Mouse (Mus musculus) limb, embryonic 11.5 days (tissue): ENCODE measurements around the gene Nsmf. TPM values are rescaled to one million over a fixed set of nuclear protein-coding genes. Genes with fewer than 3 reads are reported as not detected.

Experiments used
- ATAC-seq: fragments of 200-750 bp; cut with Nextera tagmentation; 2 replicates; pipeline ENCODE4 v1.8.0; 2017; ENCODE audit warnings: low read depth; ENCODE audit not compliant: insufficient number of reproducible peaks, low FRiP score, low TSS enrichment
- DNase-seq: peaks from one replicate; pipeline ENCODE4 v3.0.0-alpha.2; 2015; ENCODE audit warnings: low spot score
- H3K27ac ChIP-seq: fragments of 300-500 bp; sonication (generic); replicated peaks from 2 replicates; pipeline ENCODE4 v1.5.1; 2014; ENCODE audit warnings: low read depth, mild to moderate bottlenecking, low read length
- H3K27me3 ChIP-seq: fragments of 300-500 bp; sonication (generic); 2 replicates; pipeline ENCODE4 v1.6.1; 2014; ENCODE audit warnings: mild to moderate bottlenecking, low read length, mixed read lengths; ENCODE audit not compliant: control insufficient read depth, insufficient read depth
- H3K36me3 ChIP-seq: fragments of 300-500 bp; sonication (generic); 2 replicates; pipeline ENCODE4 v1.6.1; 2014; ENCODE audit warnings: mild to moderate bottlenecking, low read length, moderate library complexity, mixed read lengths; ENCODE audit not compliant: control insufficient read depth, insufficient read depth
- H3K4me1 ChIP-seq: fragments of 300-500 bp; sonication (generic); 2 replicates; pipeline ENCODE4 v1.6.1; 2014; ENCODE audit warnings: low read length, mixed read lengths; ENCODE audit not compliant: control insufficient read depth, insufficient read depth
- H3K4me2 ChIP-seq: fragments of 300-500 bp; sonication (generic); 2 replicates; pipeline ENCODE4 v1.6.1; 2014; ENCODE audit warnings: low read depth, mild to moderate bottlenecking, moderate library complexity; ENCODE audit not compliant: severe bottlenecking
- H3K4me3 ChIP-seq: fragments of 300-500 bp; sonication (generic); 2 replicates; pipeline ENCODE4 v1.5.1; 2014; ENCODE audit warnings: low read depth, low read length
- H3K9ac ChIP-seq: fragments of 300-500 bp; sonication (generic); 2 replicates; pipeline ENCODE4 v1.6.1; 2014; ENCODE audit warnings: mild to moderate bottlenecking, low read length
- H3K9me3 ChIP-seq: fragments of 300-500 bp; sonication (generic); 2 replicates; pipeline ENCODE4 v1.6.1; 2016; ENCODE audit warnings: low read length; ENCODE audit not compliant: control insufficient read depth
- WGBS: fragments of 180-500 bp; shearing (Covaris S2); extraction: QIAGEN DNeasy Blood & Tissue Kit; methylation state at CpG from one replicate; pipeline ENCODE4 v1.1.7; 2014; 5-methylcytosine and 5-hydroxymethylcytosine counted together
- polyA plus RNA-seq: library from polyadenylated mRNA; unstranded; fragments of >200 nt; fragmentation: Nextera tagmentation; extraction: Ambion mirVana; gene quantifications from 2 replicates; pipeline ENCODE4 v1.2.1, GENCODE M21; 2014

The Nsmf gene
- 41.7 and 42.0 TPM in 2 replicates for polyA plus RNA-seq

DNA sequence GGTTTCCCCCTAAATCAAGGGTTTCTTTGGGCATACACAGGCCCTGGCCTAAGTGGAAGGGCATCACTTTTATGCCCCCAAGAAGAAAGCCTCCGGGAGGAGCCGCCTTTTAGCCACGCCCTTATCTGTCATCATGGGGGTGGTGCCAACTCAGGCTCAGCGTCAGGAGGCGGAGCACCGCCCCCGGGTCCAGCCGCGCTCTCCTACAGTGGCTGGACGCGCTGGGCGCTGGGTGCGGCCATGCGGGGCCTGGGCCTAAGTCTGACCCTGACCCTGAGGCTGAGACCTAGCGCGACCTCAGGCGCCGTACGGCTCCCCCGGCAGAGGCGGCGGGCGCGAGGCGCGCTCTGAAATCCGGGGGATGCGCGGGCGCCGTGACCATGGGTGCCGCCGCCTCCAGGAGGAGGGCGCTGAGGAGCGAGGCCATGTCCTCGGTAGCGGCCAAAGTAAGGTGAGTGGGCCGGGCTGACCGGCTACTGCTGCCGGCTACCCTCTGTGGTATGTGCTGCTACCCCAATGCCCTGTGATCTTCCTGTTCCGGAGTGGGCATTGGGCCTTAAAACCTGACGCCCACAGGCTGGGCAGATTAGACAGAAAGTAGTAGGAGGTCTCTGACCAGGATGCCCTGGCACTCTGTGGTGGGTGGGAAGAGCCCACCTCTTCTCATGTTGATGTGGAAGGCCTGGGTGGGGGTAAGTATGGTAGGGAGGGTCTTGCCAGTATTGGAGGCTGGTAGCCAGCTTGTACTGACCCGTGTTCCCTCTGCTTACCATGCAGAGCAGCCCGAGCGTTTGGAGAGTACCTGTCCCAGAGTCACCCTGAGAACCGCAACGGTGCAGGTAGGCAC lies at the start of gene Nsmf:
TSS of gene Nsmf (plus strand) at position 135 of the 847 bp plus-strand sequence.
- 5% methylated on average over 47 of the region's 47 CpGs for WGBS
- H3K4me1 ChIP-seq = peaks cover 7% of the 10 kb centered on the region
- H3K9ac ChIP-seq = peak within 1 kb of the TSS; percentile 79
- peaks cover 2% of the 10 kb centered on the region for H3K36me3 ChIP-seq
- peak within 1 kb of the TSS; percentile 86 for H3K4me3 ChIP-seq
- no peak within 1 kb of the TSS for H3K27ac ChIP-seq
- ATAC-seq (peak; percentile 88), DNase-seq (peak; percentile 89)
- no peaks in the 10 kb centered on the region for H3K9me3 ChIP-seq
- H3K27me3 ChIP-seq = no peaks in the 10 kb centered on the region
- peak within 1 kb of the TSS; percentile 86 for H3K4me2 ChIP-seq

DNA sequence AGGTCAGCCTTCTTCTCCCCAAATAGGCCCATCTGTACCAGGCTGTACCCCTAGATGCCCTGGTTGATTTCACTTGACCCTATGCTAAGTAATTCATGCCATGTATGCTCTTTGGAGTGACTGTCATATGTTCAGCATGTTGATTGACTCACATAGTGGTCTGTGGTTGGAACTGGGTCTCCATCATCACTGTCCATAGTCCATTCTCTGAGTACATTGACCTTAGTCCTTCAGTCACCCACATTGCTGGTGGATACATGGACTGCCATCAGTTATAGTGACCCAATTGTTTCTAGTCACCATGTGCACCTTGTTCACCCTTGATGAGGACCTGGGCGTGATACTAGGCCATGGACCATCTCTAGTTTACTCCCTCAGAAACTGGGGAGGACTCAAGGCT lies 47.4 kb upstream of the Nsmf start:
- no peak overlapping the region for H3K4me2 ChIP-seq
- H3K4me3 ChIP-seq = no peak overlapping the region
- no peak overlapping the region for H3K27ac ChIP-seq
- H3K27me3 ChIP-seq = no peaks in the 10 kb centered on the region
- H3K9ac ChIP-seq = no peak overlapping the region
- H3K4me1 ChIP-seq = no peaks in the 10 kb centered on the region
- H3K9me3 ChIP-seq = no peaks in the 10 kb centered on the region
- ATAC-seq = no peak
- H3K36me3 ChIP-seq = no peaks in the 10 kb centered on the region
- DNase-seq = no peak
- 87% methylated on average over 1 of the region's 1 CpGs for WGBS

- Histone ChIP-seq H3K27ac (no peak overlapping the region), H3K4me1 (no peaks in the 10 kb centered on the region), H3K27me3 (no peaks in the 10 kb centered on the region), H3K9ac (no peak overlapping the region), H3K4me2 (no peak overlapping the region), H3K4me3 (no peak overlapping the region), H3K9me3 (no peaks in the 10 kb centered on the region), H3K36me3 (no peaks in the 10 kb centered on the region)
- no peak for DNase-seq
- no peak for ATAC-seq
These were observed 45.9 kb upstream of the Nsmf start for GRCm38 (mm10) chr2:25008250-25008649.

DNA sequence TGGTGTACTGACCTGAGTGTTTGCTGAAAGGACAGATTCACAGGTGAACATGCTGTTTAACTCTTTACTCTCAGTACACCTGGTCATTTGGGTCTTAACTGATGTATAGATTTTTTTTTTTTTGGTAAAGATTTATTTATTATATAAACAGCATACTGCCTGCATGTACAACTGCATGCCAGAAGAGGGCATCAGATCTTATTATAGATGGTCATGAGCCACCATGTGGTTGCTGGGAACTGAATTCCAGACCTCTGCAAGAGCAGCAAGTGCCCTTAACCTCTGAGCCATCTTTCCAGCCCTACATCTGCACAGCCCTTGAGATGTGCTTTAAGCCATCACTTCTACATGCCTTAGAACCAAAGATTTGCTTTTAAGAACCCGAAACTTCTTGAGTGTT lies 31.5 kb upstream of the Nsmf start:
- Histone ChIP-seq H3K36me3 (no peaks in the 10 kb centered on the region), H3K4me1 (no peaks in the 10 kb centered on the region), H3K27ac (no peak overlapping the region), H3K9me3 (no peaks in the 10 kb centered on the region), H3K27me3 (no peaks in the 10 kb centered on the region), H3K9ac (no peak overlapping the region), H3K4me3 (no peak overlapping the region), H3K4me2 (no peak overlapping the region)
- no peak for DNase-seq
- WGBS = 89% methylated on average over 1 of the region's 1 CpGs
- no peak for ATAC-seq

- WGBS = 87% methylated on average over 1 of the region's 1 CpGs
- no peak for DNase-seq
- Histone ChIP-seq H3K9me3 (no peaks in the 10 kb centered on the region), H3K9ac (no peak overlapping the region), H3K4me2 (no peak overlapping the region), H3K4me3 (no peak overlapping the region), H3K36me3 (no peaks in the 10 kb centered on the region), H3K27ac (no peak overlapping the region), H3K4me1 (no peaks in the 10 kb centered on the region), H3K27me3 (no peaks in the 10 kb centered on the region)
- ATAC-seq = no peak
These were observed 29.0 kb upstream of the Nsmf start for GRCm38 (mm10) chr2:25025109-25025508.

- no peak for DNase-seq
- no peak overlapping the region for H3K27ac ChIP-seq
- H3K4me1 ChIP-seq = no peaks in the 10 kb centered on the region
- no peak overlapping the region for H3K9ac ChIP-seq
- no peak overlapping the region for H3K4me3 ChIP-seq
- H3K4me2 ChIP-seq = no peak overlapping the region
- WGBS = 94% methylated on average over 4 of the region's 4 CpGs
- no peaks in the 10 kb centered on the region for H3K36me3 ChIP-seq
- no peaks in the 10 kb centered on the region for H3K9me3 ChIP-seq
- H3K27me3 ChIP-seq = no peaks in the 10 kb centered on the region
- ATAC-seq = no peak
These were observed 19.2 kb upstream of the Nsmf start for GRCm38 (mm10) chr2:25034994-25035393.

DNA sequence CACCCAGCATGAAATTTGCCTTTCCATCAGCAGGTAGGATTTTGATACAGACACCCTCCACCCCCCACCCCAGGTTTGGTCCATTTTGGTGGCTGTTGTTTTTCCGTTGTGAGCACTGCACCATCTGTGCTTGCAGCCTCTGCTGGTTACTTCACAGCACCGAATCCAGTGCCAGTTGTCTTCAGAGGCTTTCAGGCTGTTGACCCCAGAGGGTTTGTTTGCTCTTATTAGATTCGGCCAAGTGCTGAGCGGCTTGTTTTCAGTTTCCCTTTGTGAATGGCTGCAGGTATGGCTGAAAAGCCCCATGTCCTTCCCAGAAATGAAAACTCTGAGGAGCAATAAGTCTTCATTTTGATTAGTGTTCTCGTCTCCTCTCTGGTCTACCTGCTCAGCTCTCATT lies 14.1 kb upstream of the Nsmf start:
- Histone ChIP-seq H3K4me2 (no peak overlapping the region), H3K27ac (no peak overlapping the region), H3K27me3 (no peaks in the 10 kb centered on the region), H3K4me1 (no peaks in the 10 kb centered on the region), H3K4me3 (no peak overlapping the region), H3K36me3 (no peaks in the 10 kb centered on the region), H3K9me3 (no peaks in the 10 kb centered on the region), H3K9ac (no peak overlapping the region)
- DNase-seq = no peak
- WGBS = 85% methylated on average over 5 of the region's 5 CpGs
- no peak for ATAC-seq

DNA sequence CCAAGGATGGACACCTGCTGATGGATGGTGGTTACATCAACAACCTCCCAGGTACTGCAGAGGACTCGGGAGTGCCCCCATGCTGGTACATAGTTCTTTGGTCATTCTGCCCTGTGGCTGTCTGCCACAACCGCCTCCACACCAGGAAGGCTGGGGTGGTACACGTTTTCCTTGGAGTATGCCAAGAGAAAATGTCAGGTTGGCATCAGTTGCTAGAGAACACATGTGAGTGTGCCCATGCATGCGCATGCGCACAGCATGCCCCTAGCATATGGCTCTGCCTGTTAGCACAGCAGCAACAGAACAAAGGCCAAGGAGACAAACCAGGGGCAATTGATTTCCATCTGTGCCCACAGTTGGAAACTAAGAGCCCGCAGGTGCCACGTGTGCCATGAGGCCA lies 3.2 kb upstream of the Nsmf start:
- H3K27me3 ChIP-seq = no peaks in the 10 kb centered on the region
- H3K27ac ChIP-seq = no peak overlapping the region
- WGBS = 89% methylated on average over 7 of the region's 7 CpGs
- H3K4me3 ChIP-seq = no peak overlapping the region
- no peaks in the 10 kb centered on the region for H3K36me3 ChIP-seq
- no peak overlapping the region for H3K9ac ChIP-seq
- DNase-seq = no peak
- H3K4me2 ChIP-seq = no peak overlapping the region
- ATAC-seq = no peak
- no peaks in the 10 kb centered on the region for H3K9me3 ChIP-seq
- H3K4me1 ChIP-seq = peaks cover 7% of the 10 kb centered on the region

DNA sequence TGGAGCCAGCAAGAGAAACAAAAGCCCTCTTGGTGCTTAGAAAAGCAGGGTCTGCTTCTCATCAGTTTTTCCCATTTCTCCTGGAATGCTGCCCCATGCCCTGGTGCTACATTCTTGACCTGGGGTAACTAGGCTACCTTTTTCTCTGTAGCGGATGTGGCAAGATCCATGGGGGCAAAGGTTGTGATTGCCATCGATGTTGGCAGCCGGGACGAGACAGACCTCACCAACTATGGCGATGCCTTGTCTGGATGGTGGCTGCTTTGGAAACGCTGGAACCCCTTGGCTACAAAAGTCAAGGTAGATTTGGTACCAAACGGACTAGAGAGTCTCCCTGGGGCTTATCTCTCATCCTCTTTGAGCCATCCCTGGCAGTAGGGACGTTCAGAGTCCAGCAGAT lies 2.7 kb upstream of the Nsmf start:
- 89% methylated on average over 8 of the region's 8 CpGs for WGBS
- DNase-seq = no peak
- Histone ChIP-seq H3K4me2 (no peak overlapping the region), H3K9ac (no peak overlapping the region), H3K27me3 (no peaks in the 10 kb centered on the region), H3K4me1 (peaks cover 7% of the 10 kb centered on the region), H3K4me3 (no peak overlapping the region), H3K36me3 (no peaks in the 10 kb centered on the region), H3K9me3 (no peaks in the 10 kb centered on the region), H3K27ac (no peak overlapping the region)
- ATAC-seq = no peak
